Mouse (Mus musculus): Measurements from ENCODE around the gene Apoc3. TPM values are rescaled to one million over a fixed set of nuclear protein-coding genes. Genes with fewer than 3 reads are reported as not detected.

The Apoc3 gene
- total RNA-seq, 2 experiments from 2014 or later: 1.4 TPM; not detected in 1

DNA sequence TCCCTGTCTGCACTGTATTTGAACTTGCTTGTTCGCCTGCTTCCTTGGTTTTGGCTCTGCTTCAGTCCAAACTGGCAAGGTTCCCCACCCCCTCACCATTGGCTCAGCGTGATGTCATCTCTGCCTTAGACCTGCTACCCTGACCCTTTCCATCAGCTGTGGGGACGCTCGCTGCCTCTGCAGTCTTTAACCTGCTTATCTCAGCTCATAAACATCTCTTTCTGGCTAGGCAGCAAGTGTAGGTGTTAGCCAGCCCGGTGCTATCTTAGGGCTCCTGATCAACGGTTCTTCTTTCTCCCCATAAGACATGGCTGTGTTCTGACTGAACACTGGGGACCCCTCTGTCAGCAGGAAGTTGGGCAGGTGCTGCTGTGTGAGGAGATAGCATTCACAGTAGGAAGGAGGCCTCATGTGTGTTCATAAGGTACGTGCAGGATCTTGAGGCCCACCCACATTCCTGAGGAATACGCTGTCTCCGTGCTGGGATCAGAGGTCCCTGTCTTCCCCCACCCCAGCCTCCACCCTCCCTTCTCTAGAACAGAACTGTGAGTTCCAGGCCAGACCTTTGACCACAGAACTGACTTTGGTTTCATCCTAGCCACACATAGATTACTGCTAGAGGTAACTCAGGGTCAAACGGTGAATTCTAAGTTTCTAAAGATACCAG, 28.5 kb downstream of the Apoc3 start:
- intact Hi-C loops (cut with DNase I): no loop called here
- DNase-seq (ENCODE audit: low spot score in 2 of 2): no peak

GRCm38 (mm10) chr9:46199609-46200008, 35.8 kb downstream of the Apoc3 start:
- DNase-seq (ENCODE audit: low spot score in 2 of 2): no peak
- intact Hi-C loops (cut with DNase I): no loop called here

GRCm38 (mm10) chr9:46198936-46199335, 36.5 kb downstream of the Apoc3 start:
- DNase-seq (ENCODE audit: low spot score in 2 of 2): no peak
- intact Hi-C loops (cut with DNase I): no loop called here

DNA sequence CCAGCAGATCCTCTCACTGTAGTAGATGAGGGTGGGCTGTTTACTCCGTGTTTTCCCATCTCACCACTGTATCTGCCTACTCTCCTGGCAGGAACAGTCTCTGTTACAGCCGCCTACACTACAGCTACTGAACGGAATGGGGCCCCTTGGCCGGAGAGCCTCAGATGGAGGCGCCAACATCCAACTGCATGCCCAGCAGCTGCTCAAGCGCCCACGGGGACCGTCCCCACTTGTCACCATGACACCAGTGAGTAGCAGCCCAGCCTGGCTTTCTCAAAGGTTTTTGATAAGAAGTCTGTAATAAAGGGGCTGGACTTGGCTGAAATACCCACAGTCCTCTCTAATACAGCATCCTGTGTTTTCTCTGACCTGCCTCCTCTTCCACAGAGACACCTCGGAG, 37.0 kb downstream of the Apoc3 start:
- intact Hi-C loops (cut with DNase I): no loop called here
- peak; percentile 35 to 44 for DNase-seq (ENCODE audit: low spot score in 2 of 2)

DNA sequence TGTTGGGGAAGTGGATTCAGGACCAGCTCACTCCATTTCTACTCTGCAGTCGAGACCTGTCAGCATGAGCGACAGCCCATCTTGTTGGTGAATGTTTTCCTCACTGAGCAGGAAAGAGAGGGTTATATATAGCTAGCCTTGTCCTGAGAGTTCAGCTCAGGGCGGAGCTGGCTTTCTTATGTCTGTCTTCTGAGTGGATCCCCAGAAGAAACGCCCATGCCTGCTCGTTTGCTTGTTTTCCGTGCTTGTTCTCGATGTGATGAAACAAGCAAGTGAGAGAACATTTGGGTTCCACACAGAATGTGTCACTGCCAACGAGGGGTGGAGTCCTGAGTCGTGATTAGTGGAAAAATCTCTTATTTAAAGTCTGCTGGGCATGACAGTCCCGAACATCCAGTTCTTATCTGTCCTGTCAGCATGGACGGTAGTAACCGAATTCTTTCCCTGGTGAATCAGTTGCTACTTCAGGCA, 38.7 kb downstream of the Apoc3 start:
- DNase-seq (ENCODE audit: low spot score in 2 of 2): no peak
- intact Hi-C loops (cut with DNase I): no loop called here

DNA sequence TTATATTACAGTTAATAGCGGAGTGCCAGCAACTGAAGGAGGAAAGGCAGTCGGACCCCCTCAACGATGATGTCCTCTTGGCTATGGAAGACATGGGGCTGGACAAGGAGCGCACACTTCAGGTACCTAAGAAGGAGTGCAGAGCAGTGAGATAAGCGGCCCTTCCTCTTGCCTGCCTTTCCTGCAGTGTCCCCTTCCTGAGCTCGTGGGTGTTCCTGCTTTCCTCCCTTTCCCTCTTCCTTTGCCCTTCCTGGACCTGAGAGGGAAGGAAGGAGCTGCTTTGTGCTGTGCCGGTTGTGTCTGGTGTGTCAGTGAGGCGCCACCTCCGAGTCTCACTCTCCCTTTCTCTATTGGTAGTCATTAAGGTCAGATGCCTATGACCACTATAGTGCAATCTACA, 40.6 kb downstream of the Apoc3 start:
- no peak for DNase-seq (ENCODE audit: low spot score in 2 of 2)
- intact Hi-C loops (cut with DNase I): loop anchor here (5.0 kb wide), 1 partner anchor 52 kb away; no protein-coding TSS in a partner anchor

- no peak for DNase-seq (ENCODE audit: low spot score in 2 of 2)
- intact Hi-C loops (cut with DNase I): loop anchor here (5.0 kb wide), 1 partner anchor 55 kb away; no protein-coding TSS in a partner anchor
Measured at GRCm38 (mm10) chr9:46192642-46193041, 42.8 kb downstream of the Apoc3 start.

DNA sequence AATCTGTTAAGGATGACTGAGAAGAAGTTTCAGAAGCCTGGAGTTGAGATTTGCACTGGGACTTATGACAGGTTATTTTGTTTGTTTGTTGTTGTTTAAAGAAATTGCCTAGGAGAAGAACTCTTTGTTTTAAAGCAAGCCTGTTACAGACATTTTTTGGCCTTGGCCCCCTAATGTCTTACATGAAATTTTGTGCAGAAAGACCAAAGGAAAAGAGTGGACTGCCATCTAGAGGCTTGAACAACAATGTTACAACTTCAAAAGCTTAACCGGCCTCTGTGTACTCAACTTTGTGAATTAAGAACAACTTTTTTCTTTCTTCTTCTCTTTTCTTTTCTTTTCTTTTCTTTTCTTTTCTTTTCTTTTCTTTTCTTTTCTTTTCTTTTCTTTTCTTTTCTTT, 43.8 kb downstream of the Apoc3 start:
- intact Hi-C loops (cut with DNase I): loop anchor here (2.0 to 5.0 kb wide), 2 partner anchors 56 to 187 kb away; no protein-coding TSS in a partner anchor
- no peak for DNase-seq (ENCODE audit: low spot score in 2 of 2)

DNA sequence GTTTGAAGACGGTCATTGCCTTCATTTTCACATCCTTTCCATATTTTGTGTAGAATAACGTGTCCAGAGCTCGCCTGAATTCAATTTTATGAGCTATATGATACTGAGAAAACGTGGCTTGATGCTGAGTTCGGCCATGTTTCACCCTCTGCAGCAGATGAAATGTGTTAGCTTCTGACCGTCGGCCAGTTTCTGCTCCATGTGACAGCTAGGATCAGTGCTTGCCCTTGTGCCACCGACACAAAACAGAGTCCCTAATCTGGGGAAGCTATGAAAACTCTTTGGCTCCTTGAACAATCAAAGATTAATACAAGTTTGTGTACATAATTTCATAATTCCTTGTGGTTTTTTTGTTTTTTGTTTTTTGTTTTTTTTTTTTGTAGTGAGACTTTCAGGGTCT, 44.2 kb downstream of the Apoc3 start:
- DNase-seq (ENCODE audit: low spot score in 2 of 2): no peak
- intact Hi-C loops (cut with DNase I): loop anchor here (2.0 to 5.0 kb wide), 2 partner anchors 56 to 186 kb away; no protein-coding TSS in a partner anchor

DNA sequence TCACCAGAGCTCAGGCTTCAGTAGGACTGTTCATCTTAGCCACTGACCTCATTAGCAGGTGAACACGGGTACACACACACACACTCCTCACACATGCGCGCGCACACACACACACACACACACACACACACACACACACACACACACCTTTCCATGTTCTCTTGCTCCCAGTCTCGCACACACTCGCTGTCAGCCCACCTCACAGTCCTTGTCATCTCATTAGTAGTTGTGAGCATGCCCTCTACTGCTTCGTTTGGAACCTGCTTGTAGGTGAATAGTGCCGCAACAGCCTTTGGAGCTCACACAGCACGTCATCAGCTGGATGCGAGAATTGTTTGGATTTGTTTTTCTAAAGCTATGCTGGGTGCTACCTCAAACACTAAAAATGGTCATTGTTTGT, 46.1 kb downstream of the Apoc3 start:
- no peak for DNase-seq (ENCODE audit: low spot score in 2 of 2)
- intact Hi-C loops (cut with DNase I): no loop called here

DNA sequence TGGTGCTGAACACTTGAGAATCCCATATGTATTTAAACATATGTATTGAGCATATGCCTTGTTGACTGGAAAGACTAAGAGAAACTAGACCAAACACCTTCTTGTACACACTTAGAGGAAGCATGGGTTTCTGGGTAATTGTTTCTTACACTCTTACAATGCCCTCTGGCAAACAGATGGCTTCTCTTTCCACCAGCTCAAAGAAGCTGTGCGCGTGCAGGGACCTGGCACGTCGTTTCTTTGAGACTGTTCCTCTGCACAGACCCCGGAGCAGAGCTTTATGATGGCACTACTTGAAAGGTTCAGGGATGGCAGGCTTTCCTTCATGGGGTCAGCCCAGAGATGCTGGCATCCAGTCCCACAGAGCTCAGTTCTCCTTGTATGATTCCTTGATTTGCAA, 46.5 kb downstream of the Apoc3 start:
- no peak for DNase-seq (ENCODE audit: low spot score in 2 of 2)
- intact Hi-C loops (cut with DNase I): no loop called here

DNA sequence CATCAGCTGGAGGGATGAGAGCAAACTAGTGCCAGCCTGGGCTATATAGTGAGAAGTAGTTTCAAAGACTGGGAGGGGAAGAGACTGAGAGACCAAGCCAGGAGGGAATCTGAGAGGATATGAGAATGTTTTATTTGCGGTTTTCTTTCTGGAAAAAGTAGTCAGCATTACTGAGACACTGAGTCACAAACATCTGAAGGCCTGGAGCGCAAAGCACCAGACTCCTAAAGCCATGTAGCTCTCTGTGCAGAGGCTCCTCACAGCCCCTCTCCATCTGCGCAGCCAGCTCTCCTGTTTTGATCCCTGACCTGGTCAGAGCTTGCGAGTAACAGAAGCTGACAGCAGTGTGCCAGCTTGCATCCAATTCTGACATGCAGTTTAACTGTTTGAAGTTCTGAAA, 47.1 kb downstream of the Apoc3 start:
- intact Hi-C loops (cut with DNase I): no loop called here

GRCm38 (mm10) chr9:46186387-46186786, 49.0 kb downstream of the Apoc3 start:
- DNase-seq (ENCODE audit: low spot score in 2 of 2): no peak
- intact Hi-C loops (cut with DNase I): no loop called here

More for the DNA sequence above, 47.1 kb downstream of the Apoc3 start:
- DNase-seq (ENCODE audit: low spot score in 2 of 2): no peak

DNA sequence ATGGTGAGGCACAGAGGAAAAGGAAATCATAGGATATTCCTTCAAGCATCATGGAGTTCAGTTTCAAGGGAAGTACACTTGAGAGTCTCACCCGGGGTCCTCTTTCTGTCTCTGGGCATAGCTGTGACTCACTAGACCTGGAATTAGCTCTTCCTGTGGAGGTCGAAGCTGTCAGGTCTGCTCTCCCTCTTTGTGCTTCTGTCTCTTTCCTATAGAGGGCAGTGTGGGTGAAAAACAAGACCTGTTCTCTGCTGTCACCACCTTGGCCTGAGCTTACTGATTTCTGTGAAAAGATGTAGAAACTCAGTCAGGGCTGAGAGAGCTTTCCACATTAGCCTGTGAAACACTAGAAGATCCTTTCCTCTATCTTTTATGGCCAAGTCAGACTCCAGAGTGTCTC, 50.2 kb downstream of the Apoc3 start:
- DNase-seq (ENCODE audit: low spot score in 2 of 2): no peak
- intact Hi-C loops (cut with DNase I): no loop called here

- intact Hi-C loops (cut with DNase I): no loop called here
- DNase-seq (ENCODE audit: low spot score in 2 of 2): no peak
Measured at GRCm38 (mm10) chr9:46184542-46184941, 50.9 kb downstream of the Apoc3 start.

Other genes starting within 250 kb of the Apoc3 start
- gene Pafah1b2, start 222.9 kb downstream of the Apoc3 start, total RNA-seq (2021): 100 to 1,000 TPM; 210 to 220 TPM
- 100 to 1,000 TPM; 119 to 130 TPM for gene Sik3, start 222.8 kb downstream of the Apoc3 start, total RNA-seq (2021)
- gene Apoa1, start 7.1 kb downstream of the Apoc3 start, total RNA-seq (2021): under 1 TPM; 0.42 to 0.79 TPM
- not detected for gene Apoa4, start 5.1 kb upstream of the Apoc3 start, total RNA-seq (2021)
- gene Apoa5, start 33.0 kb upstream of the Apoc3 start, total RNA-seq (2021): not detected
- gene Zpr1, start 37.4 kb upstream of the Apoc3 start, total RNA-seq (2021): 10 to 100 TPM; 38.8 to 44.1 TPM
- gene Bud13, start 47.4 kb upstream of the Apoc3 start, total RNA-seq (2021): 10 to 100 TPM; 10.4 to 16.2 TPM
- gene 4931429L15Rik, start 84.3 kb upstream of the Apoc3 start, total RNA-seq (2021): under 1 TPM in 1 of 2 experiments, not detected in 1; 0.35 TPM